Mouse (Mus musculus) MN1 (cell line): Measurements from ENCODE around the gene Smad1.
"Not testable (repeated sequence)": the region's sequence is repeated elsewhere in the genome, so short reads cannot be mapped to it uniquely, and the experiment has no call there.

Experiments used
- DNase-seq: peaks from one replicate; pipeline ENCODE4 v3.0.0-alpha.2; 2016; ENCODE audit warnings: low spot score

Smad1 gene

GRCm38 (mm10) chr8:79398994-79399650 is at the start of gene Smad1:
Smad1 (minus strand) TSS chr8:79399518.
- DNase-seq, result peak; percentile 94

GRCm38 (mm10) chr8:79447260-79447853 is 48.0 kb upstream of the Smad1 start:
- no peak for DNase-seq

- DNase-seq, result no peak
Observed at GRCm38 (mm10) chr8:79443460-79444098, 44.3 kb upstream of the Smad1 start.

GRCm38 (mm10) chr8:79433953-79434500 is 34.7 kb upstream of the Smad1 start:
- peak; percentile 22 for DNase-seq

- peak; percentile 76 for DNase-seq
Observed at GRCm38 (mm10) chr8:79414907-79415306, 15.6 kb upstream of the Smad1 start.

GRCm38 (mm10) chr8:79410501-79410900 is 11.2 kb upstream of the Smad1 start:
- DNase-seq, result no peak

- DNase-seq, result not testable (repeated sequence)
Observed at GRCm38 (mm10) chr8:79407356-79407755, 8.0 kb upstream of the Smad1 start.

- no peak for DNase-seq
Observed at GRCm38 (mm10) chr8:79404895-79405557, 5.7 kb upstream of the Smad1 start.

GRCm38 (mm10) chr8:79400671-79401070 is 1.4 kb upstream of the Smad1 start:
- no peak for DNase-seq

- peak; percentile 67 for DNase-seq
Observed at GRCm38 (mm10) chr8:79398251-79398981, 902 bp downstream of the Smad1 start.

GRCm38 (mm10) chr8:79397705-79398250 is 1.5 kb downstream of the Smad1 start:
- DNase-seq, result no peak

- peak; percentile 38 for DNase-seq
Observed at GRCm38 (mm10) chr8:79396911-79397310, 2.4 kb downstream of the Smad1 start.

GRCm38 (mm10) chr8:79394009-79394408 is 5.3 kb downstream of the Smad1 start:
- DNase-seq, result no peak

- no peak for DNase-seq
Observed at GRCm38 (mm10) chr8:79393215-79393614, 6.1 kb downstream of the Smad1 start.

GRCm38 (mm10) chr8:79392649-79393048 is 6.7 kb downstream of the Smad1 start:
- no peak for DNase-seq

GRCm38 (mm10) chr8:79391454-79391853 is 7.9 kb downstream of the Smad1 start:
- no peak for DNase-seq

- no peak for DNase-seq
Observed at GRCm38 (mm10) chr8:79389074-79389786, 10.1 kb downstream of the Smad1 start.

- no peak for DNase-seq
Observed at GRCm38 (mm10) chr8:79386831-79387230, 12.5 kb downstream of the Smad1 start.

- no peak for DNase-seq
Observed at GRCm38 (mm10) chr8:79386358-79386757, 13.0 kb downstream of the Smad1 start.
